Mouse (Mus musculus) forebrain, embryonic 12.5 days (tissue): ENCODE data around the gene Clec3a. TPM values are rescaled to one million over a fixed set of nuclear protein-coding genes. Genes with fewer than 3 reads are reported as not detected.

Experiments used
- ATAC-seq: fragments of 200-750 bp; cut with Nextera tagmentation; 2 replicates; pipeline ENCODE4 v1.8.0; 2017; ENCODE audit warnings: moderate TSS enrichment; ENCODE audit not compliant: low FRiP score
- H3K27ac ChIP-seq: fragments of 300-500 bp; sonication (generic); 2 replicates; pipeline ENCODE4 v1.5.1; 2016; ENCODE audit warnings: mild to moderate bottlenecking
- H3K27me3 ChIP-seq: fragments of 300-500 bp; sonication (generic); 2 replicates; pipeline ENCODE4 v1.6.1; 2016; ENCODE audit warnings: mild to moderate bottlenecking
- H3K36me3 ChIP-seq: fragments of 300-500 bp; sonication (generic); replicated peaks from 2 replicates; pipeline ENCODE4 v1.6.1; 2016; ENCODE audit warnings: mild to moderate bottlenecking
- H3K4me1 ChIP-seq: fragments of 300-500 bp; sonication (generic); 2 replicates; pipeline ENCODE4 v1.6.1; 2016
- H3K4me2 ChIP-seq: fragments of 300-500 bp; sonication (generic); 2 replicates; pipeline ENCODE4 v1.6.1; 2016; ENCODE audit warnings: mild to moderate bottlenecking, moderate library complexity
- H3K4me3 ChIP-seq: fragments of 300-500 bp; sonication (generic); replicated peaks from 2 replicates; pipeline ENCODE4 v1.5.1; 2016; ENCODE audit warnings: mild to moderate bottlenecking
- H3K9ac ChIP-seq: fragments of 300-500 bp; sonication (generic); 2 replicates; pipeline ENCODE4 v1.6.1; 2016; ENCODE audit warnings: mild to moderate bottlenecking
- H3K9me3 ChIP-seq: fragments of 300-500 bp; sonication (generic); 2 replicates; pipeline ENCODE4 v1.6.1; 2016
- whole genome bisulfite sequencing: fragments of 180-500 bp; shearing (Covaris S2); methylation state at CpG from one replicate; pipeline ENCODE4 v1.1.7; 2016; 5-methylcytosine and 5-hydroxymethylcytosine counted together
- polyA plus RNA-seq: library from polyadenylated mRNA; unstranded; fragments of >200 nt; fragmentation: Nextera tagmentation; extraction: Ambion mirVana; gene quantifications from 2 replicates; pipeline ENCODE4 v1.2.1, GENCODE M21; 2016

Clec3a gene
- polyA plus RNA-seq: not detected in 2 replicates

DNA sequence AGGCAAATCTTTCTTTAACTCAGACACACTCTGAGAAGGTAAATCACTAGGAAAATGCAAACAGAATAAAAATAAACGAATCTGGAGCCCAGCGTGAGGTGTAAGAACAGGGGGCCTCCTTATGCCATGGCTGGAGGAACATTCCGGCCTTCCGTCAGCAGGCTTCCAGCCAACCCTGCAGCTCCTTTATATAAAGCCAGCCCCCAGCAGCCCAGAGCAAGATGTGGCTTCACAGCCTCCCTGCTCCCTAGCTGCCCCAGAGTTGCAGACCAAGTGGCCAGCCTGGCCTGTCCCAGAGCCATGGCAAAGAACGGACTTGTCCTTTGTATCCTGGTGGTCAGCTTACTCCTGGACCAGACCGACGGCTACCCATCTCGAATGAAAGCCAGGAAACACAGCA, at the start of gene Clec3a:
Clec3a (plus strand) TSS at position 301 of the 400 bp plus-strand sequence.
- 79% methylated on average over 8 of the region's 8 CpGs for WGBS

DNA sequence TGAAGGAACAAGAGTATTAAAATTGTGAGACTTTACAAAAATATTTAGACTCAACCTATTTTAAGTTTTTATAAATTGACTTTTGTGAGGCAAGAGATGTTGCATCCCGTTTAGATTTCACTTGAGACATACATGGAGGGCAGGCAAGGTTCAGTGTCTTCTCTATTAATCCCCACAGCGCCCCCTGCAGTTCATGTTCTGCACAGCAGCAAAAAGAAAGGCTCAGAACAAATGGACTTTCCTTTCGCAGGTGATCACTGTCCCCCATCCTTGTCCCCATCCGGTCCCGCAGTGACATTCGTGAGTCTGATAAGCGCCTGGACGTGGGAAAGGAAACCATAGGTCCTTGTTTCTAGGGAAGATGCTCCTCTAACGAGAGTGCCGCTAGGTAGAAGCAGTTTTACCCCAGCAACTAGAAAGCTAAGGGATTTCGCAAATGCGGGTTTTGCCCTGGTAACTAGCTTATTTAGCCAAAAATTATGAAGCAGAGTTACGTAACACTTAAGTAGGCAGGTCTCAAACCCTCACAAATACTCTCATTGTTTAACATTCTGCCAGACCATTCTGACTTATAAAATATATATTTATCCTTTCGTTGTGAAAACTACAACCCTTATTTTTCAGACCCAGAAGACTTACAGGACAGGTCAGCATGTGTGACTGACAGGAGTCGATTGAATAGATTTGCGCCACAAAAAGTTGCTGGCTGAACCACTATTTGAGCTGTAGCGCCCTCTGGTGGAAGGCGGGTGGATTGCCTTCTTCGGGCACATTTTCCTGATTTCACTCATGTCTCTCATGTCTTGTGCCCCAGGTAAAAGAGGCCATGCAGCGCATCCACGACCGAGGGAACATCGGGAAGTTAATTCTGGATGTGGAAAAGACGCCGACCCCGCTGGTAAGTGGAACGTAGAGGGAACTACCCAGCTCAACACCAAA, 48.6 kb upstream of the Clec3a start:
- Histone ChIP-seq H3K27ac (no peak overlapping the region), H3K27me3 (no peaks in the 10 kb centered on the region), H3K36me3 (peaks cover 6% of the 10 kb centered on the region; the same call in 1 of the 2 replicates), H3K9ac (no peak overlapping the region), H3K4me1 (no peaks in the 10 kb centered on the region; the same call in 1 of the 2 replicates), H3K9me3 (no peaks in the 10 kb centered on the region), H3K4me2 (0 out of 2 replicates have a peak overlapping the region, but pooled peaks have one; percentile 10), H3K4me3 (no peak overlapping the region)
- ATAC-seq: 0 out of 2 replicates have a peak, but pooled peaks have one; percentile 36
- WGBS: 39% methylated on average over 27 of the region's 27 CpGs

More for the DNA sequence above, at the start of gene Clec3a:
- ATAC-seq: no peak
- no peak within 1 kb of the TSS for H3K9ac ChIP-seq
- no peaks in the 10 kb centered on the region for H3K4me1 ChIP-seq
- H3K4me2 ChIP-seq: no peak within 1 kb of the TSS
- H3K4me3 ChIP-seq: no peak within 1 kb of the TSS
- no peak within 1 kb of the TSS for H3K27ac ChIP-seq
- H3K27me3 ChIP-seq: no peaks in the 10 kb centered on the region
- H3K36me3 ChIP-seq: no peaks in the 10 kb centered on the region
- H3K9me3 ChIP-seq: no peaks in the 10 kb centered on the region

DNA sequence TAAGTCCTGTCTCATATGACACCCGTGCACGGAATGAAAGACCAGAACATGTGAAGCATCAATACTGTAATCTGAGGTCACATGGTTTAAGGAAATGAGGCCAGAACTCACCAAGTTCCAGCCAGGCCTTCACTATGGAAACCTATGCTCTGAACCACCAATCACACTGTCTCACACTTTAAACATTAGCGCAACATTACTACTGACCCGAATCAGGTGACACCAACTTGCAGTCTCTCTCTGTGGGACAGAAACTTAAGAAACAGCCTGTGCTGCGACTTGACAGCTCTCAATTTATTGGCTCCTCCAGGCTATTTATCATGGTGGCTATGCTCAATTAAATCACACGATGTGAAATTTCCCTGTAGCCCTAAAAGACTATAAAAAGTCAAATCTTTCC, 43.5 kb upstream of the Clec3a start:
- H3K27me3 ChIP-seq: no peaks in the 10 kb centered on the region
- WGBS: 90% methylated on average over 6 of the region's 6 CpGs
- no peak for ATAC-seq

DNA sequence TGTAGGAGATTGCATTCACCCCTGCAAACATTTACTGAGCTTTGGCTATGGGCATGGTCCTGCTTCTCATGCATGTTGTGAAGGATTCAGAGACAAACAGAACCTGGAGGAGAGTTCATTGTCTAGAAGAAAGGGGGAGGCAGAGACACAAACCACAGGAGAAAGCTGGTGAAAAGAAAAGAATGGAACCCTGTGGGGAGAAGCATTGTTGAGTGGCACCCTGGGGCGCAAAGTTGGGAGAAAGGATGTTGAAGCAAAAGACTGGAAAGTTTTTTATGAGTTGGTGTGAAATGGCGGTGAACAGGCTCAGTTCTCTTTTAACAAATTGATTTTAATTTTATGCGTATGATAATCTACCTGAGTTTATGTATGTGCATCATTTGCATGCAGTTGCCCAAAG, 33.7 kb upstream of the Clec3a start:
- no peak for ATAC-seq
- 68% methylated on average over 3 of the region's 3 CpGs for WGBS

More for the DNA sequence above, 43.5 kb upstream of the Clec3a start:
- Histone ChIP-seq H3K4me3 (no peak overlapping the region), H3K4me2 (no peak overlapping the region), H3K36me3 (peaks cover 6% of the 10 kb centered on the region; the same call in 1 of the 2 replicates), H3K9ac (no peak overlapping the region), H3K4me1 (no peaks in the 10 kb centered on the region), H3K27ac (no peak overlapping the region), H3K9me3 (no peaks in the 10 kb centered on the region)

DNA sequence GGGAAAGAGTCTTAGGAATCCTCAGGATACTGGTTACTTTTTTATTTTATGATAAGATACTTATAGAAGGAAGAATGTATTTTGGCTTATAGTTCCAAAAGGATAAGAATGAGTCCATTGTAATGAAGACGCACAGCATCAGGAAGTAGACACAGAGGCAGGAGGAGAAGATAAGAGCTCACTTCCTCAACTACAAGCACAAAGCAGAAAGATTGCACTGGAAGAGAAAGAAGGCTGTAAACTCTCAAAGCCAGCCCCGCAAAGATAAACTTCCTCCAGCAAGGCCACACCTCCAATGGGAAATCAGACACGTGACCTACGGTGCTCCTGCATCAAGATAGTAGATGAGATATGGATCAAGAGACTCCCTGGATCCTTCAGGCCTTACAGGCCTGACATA, 30.4 kb upstream of the Clec3a start:
- Histone ChIP-seq H3K9me3 (no peaks in the 10 kb centered on the region), H3K4me2 (no peak overlapping the region), H3K27ac (no peak overlapping the region), H3K9ac (no peak overlapping the region), H3K36me3 (no peaks in the 10 kb centered on the region), H3K27me3 (no peaks in the 10 kb centered on the region), H3K4me3 (no peak overlapping the region), H3K4me1 (no peaks in the 10 kb centered on the region)
- 91% methylated on average over 4 of the region's 4 CpGs for WGBS
- ATAC-seq: no peak

More for the DNA sequence above, 33.7 kb upstream of the Clec3a start:
- Histone ChIP-seq H3K36me3 (no peaks in the 10 kb centered on the region), H3K9ac (no peak overlapping the region), H3K4me3 (no peak overlapping the region), H3K27me3 (no peaks in the 10 kb centered on the region), H3K4me1 (no peaks in the 10 kb centered on the region), H3K27ac (no peak overlapping the region), H3K9me3 (no peaks in the 10 kb centered on the region), H3K4me2 (no peak overlapping the region)

DNA sequence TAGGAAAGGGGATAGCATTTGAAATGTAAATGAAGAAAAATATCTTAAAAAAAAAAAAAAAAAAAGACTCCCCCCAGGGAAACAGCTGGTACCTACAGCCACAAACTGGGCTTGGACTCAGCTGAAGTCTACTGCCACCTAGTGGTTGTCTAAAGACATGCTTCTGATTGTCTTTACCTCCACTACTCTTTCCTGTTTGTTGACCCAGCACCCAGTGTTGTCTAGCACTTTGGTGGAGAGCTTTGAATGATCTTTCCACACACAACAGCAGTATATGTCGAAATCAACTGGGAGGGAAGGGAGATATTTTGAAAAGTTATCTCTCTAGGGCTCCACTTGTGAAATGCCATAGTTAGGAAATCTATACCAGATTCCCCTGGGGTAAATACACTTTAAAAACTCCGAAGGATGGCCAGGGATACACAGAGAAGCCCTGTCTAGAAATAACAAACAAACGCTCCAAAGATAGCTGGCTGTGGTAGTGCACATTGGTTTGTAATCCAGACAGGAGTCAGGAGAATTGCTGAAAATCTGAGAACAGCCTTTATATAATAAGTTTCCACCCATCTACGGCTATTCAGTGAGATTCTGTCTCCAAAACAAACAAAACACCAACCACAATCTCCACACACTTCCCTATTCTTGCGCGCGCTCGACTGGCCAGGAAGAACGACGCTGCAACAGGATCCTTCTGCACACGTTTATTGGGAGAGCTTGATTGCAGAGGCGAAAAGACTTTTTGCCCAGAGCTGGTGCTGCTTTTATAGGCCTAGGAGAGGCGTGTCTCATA, 27.2 kb upstream of the Clec3a start:
- WGBS: 92% methylated on average over 12 of the region's 13 CpGs
- no peaks in the 10 kb centered on the region for H3K9me3 ChIP-seq
- ATAC-seq: no peak
- H3K4me1 ChIP-seq: no peaks in the 10 kb centered on the region
- no peak overlapping the region for H3K4me3 ChIP-seq
- no peak overlapping the region for H3K9ac ChIP-seq
- no peak overlapping the region for H3K27ac ChIP-seq
- no peaks in the 10 kb centered on the region for H3K36me3 ChIP-seq
- H3K27me3 ChIP-seq: no peaks in the 10 kb centered on the region
- no peak overlapping the region for H3K4me2 ChIP-seq

DNA sequence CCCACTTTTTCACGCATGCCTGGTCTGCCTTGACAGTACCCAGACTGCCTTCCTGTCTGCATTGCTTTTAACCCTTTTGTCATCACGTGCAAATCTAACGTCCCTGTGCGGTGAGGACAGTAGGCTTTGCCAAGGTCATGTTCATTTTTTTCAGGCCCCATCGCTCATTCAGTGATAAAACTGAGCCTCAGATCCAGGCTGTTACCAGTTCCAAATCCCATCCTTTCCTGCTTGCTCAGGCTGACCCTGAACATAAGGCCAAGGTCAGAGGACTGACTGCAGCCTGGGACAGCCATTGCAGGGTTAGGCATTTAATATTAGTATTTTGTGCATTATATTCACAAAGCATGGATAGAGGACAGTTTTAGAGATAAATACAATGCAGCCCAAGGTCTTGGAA, 19.6 kb upstream of the Clec3a start:
- no peak overlapping the region for H3K9ac ChIP-seq
- no peak overlapping the region for H3K4me2 ChIP-seq
- no peaks in the 10 kb centered on the region for H3K36me3 ChIP-seq
- H3K27me3 ChIP-seq: no peaks in the 10 kb centered on the region
- no peak overlapping the region for H3K4me3 ChIP-seq
- no peaks in the 10 kb centered on the region for H3K9me3 ChIP-seq
- 90% methylated on average over 5 of the region's 5 CpGs for WGBS
- no peak for ATAC-seq
- H3K27ac ChIP-seq: no peak overlapping the region
- no peaks in the 10 kb centered on the region; the same call in 1 of the 2 replicates for H3K4me1 ChIP-seq

DNA sequence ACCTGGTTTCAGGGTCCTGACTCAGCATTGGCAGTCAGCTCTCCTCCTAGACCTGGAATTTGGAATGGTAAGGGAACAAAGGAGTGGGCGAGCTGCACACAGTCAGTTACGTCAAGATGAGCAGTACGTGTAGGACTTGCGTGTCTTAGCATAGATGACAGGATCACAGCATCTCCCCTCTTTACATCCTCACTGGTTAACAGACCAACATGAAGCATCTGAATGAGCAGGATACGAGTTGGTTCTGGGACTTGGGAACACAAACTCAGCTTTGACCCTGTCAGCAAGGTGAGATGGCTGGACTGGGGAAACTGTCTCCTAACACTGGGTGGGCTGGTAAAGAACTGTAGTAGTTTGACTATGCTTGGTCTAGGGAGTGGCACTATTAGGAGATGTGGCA, 18.6 kb upstream of the Clec3a start:
- H3K4me3 ChIP-seq: no peak overlapping the region

DNA sequence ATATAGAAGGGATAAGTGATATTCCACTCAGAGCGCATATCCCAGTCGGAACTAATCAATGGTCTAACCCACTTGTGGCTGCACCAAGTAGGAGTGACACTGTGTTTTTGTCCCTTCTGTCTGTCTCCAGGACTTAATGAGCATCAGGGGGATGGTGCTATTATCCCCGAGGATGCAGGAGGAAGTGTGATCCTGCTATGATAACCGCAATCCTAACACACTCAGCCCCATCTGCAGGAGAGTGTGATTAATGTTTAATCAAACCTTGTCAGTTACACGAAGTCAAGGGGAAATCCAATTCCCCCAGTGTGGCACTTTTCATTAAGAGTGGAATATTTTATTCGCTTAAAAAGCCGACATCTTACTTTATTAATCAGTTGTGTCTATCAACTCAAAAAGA, 16.2 kb upstream of the Clec3a start:
- ATAC-seq: no peak
- Histone ChIP-seq H3K4me3 (no peak overlapping the region), H3K27ac (no peak overlapping the region), H3K36me3 (no peaks in the 10 kb centered on the region), H3K27me3 (no peaks in the 10 kb centered on the region), H3K9ac (no peak overlapping the region), H3K4me2 (no peak overlapping the region), H3K4me1 (no peaks in the 10 kb centered on the region; the same call in 1 of the 2 replicates), H3K9me3 (no peaks in the 10 kb centered on the region)
- WGBS: 71% methylated on average over 7 of the region's 7 CpGs

More for the DNA sequence above, 18.6 kb upstream of the Clec3a start:
- Histone ChIP-seq H3K4me2 (no peak overlapping the region), H3K36me3 (no peaks in the 10 kb centered on the region), H3K4me1 (no peaks in the 10 kb centered on the region; the same call in 1 of the 2 replicates), H3K9ac (no peak overlapping the region), H3K27me3 (no peaks in the 10 kb centered on the region), H3K9me3 (no peaks in the 10 kb centered on the region), H3K27ac (no peak overlapping the region)
- no peak for ATAC-seq
- WGBS: 95% methylated on average over 5 of the region's 5 CpGs

DNA sequence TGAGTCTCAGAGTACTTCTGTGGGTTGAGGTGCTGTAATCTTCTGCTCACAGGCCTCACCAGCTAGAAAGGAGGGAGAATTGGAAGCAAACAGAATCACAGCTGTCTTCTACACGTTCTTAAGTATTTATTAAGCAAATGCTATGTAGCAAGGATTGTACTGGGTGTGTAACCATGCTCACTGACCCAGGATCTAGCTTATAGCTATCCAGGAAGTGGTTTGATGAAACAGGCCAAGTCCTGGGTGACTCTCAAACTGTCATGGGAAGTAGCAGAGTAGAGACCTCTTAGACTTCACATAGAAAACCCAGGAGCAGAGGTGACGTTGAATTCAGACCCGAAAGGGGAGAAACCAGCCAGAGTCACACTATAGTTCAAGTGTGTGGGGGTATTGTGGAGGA, 6.5 kb upstream of the Clec3a start:
- Histone ChIP-seq H3K36me3 (no peaks in the 10 kb centered on the region), H3K9ac (no peak overlapping the region), H3K9me3 (no peaks in the 10 kb centered on the region), H3K27me3 (no peaks in the 10 kb centered on the region), H3K4me1 (no peaks in the 10 kb centered on the region), H3K4me3 (no peak overlapping the region), H3K27ac (no peak overlapping the region), H3K4me2 (no peak overlapping the region)
- no peak for ATAC-seq
- WGBS: 78% methylated on average over 3 of the region's 3 CpGs

DNA sequence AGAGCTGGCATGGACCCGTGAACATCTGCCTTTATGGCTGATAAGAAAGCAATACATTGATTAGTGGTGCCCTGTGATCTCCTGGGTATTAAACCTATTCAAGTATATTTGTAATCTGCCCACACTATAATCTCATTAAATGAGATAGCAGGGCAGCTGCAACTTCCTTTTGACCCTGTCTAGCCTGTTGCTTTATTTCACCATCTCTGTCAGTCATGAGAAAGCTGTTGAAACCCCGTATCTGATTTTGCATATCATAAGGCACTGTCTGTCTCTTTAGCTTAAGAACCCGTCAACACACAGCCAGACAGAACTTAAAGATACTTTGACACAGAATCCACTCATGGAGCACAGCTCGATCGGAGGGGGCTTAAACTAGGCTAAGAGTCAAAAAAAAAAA, 600 bp downstream of the Clec3a start:
- ATAC-seq: no peak
- no peak overlapping the region for H3K4me3 ChIP-seq
- H3K4me1 ChIP-seq: no peaks in the 10 kb centered on the region
- no peak overlapping the region for H3K9ac ChIP-seq
- no peaks in the 10 kb centered on the region for H3K27me3 ChIP-seq
- 76% methylated on average over 5 of the region's 5 CpGs for WGBS
- H3K4me2 ChIP-seq: no peak overlapping the region
- no peaks in the 10 kb centered on the region for H3K36me3 ChIP-seq
- H3K9me3 ChIP-seq: no peaks in the 10 kb centered on the region
- no peak overlapping the region for H3K27ac ChIP-seq

DNA sequence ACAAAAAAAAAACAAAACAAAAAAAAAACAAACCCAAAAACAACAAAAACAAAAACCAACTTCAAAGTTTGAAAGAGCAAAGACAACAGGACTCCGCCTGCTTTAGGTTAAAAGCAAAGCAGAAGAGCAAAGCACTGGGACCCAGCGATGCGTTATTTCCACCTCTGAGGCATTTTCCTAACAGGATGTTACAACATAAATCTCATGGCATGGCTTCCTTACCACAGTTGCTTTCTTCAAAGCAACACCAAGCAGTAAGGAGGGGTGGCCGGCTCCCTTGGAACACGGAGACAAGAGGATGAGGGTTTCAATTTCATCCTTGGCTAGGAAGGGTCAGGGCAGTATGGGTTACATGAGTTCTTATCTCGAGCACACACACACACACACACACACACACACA, 1.0 kb downstream of the Clec3a start:
- Histone ChIP-seq H3K4me3 (no peak overlapping the region), H3K9ac (no peak overlapping the region), H3K9me3 (no peaks in the 10 kb centered on the region), H3K27me3 (no peaks in the 10 kb centered on the region), H3K27ac (no peak overlapping the region), H3K4me2 (no peak overlapping the region), H3K36me3 (no peaks in the 10 kb centered on the region), H3K4me1 (no peaks in the 10 kb centered on the region)
- no peak for ATAC-seq
- WGBS: 78% methylated on average over 6 of the region's 6 CpGs
